Mouse (Mus musculus): Measurements from ENCODE around the gene Sumo2. TPM values are rescaled to one million over a fixed set of nuclear protein-coding genes. Genes with fewer than 3 reads are reported as not detected.
"Not testable (repeated sequence)": the region's sequence is repeated elsewhere in the genome, so short reads cannot be mapped to it uniquely, and the experiment has no call there.

Sumo2 gene
- total RNA-seq, 2 experiments from 2014 or later, result 361 to 374 TPM

DNA sequence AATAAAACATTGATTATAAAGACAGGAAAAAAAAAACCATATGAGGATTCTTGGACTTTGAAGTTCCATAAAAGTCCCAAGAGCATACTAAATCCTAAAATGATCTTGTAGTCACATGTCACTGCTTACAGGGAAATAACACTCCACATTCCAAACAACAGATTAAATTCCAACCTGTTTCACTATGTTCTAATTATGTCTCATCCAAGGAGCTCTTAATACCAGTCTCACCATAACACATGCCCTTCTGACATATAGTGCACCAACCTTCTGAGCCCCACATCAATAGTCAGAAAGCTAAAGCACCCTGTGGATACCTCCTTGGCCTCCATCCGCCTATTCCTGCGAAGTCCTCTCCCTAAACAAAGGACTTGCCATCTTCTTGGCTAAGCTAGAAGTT lies 15.9 kb downstream of the Sumo2 start:
- DNase-seq (ENCODE audit: low spot score in 2 of 2), result no peak

DNA sequence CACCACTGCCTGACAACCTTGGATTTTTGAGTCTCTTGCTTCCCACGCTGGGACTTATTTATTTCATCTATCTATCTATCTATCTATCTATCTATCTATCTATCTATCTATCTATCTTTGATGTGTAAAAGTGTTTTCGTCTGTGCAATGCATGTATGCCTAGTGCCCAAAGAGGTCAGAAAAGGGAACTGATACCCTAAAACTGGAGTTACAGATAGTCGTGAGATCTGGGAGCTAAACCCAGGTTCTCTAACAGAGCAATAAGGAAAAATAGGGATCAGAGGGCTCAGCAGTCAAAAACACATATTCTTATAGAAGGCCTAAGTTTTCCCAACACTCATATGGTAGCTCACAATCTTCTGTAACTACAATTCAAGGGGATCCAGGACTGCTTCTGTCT lies 16.5 kb downstream of the Sumo2 start:
- no peak for DNase-seq (ENCODE audit: low spot score in 2 of 2)

DNA sequence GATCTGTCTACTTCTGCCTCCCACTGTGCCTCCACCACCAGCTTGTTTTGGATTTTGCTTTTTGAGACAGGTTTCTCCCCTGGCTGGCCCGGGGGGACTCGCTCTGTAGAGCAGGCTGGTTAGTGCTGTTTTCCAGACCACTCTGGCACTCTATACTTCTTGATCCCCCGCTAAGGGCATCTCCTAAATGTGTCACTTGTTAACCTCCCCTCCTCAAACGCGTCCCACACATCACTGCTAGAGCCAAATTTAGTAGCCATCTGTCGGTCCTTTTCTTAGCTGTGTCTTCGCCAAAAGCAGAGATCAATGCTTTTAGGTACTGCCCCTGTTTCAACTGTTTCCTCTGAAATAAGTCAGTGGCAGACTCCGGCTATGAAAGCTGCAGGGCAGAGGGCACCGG lies 17.4 kb downstream of the Sumo2 start:
- DNase-seq (ENCODE audit: low spot score in 2 of 2), result no peak

DNA sequence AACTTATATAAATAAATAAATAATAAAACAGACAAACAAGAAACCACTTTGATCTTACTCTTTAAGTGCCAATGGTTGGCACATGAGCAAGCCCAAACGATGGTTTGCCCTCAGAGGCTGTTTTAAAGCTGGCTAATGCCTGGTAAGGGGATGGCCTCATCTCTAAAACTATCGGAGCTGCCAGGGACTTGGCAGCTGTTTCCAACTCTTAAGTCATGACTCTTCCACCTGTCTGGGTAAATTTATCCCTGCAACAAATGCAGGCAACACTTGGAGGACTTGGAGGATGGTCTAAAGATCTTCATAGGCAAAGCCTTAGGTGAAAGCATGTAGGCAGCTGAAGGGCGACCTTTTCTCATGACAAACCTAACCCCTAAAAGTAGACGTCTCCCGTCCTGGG lies 19.1 kb downstream of the Sumo2 start:
- no peak for DNase-seq (ENCODE audit: low spot score in 2 of 2)

DNA sequence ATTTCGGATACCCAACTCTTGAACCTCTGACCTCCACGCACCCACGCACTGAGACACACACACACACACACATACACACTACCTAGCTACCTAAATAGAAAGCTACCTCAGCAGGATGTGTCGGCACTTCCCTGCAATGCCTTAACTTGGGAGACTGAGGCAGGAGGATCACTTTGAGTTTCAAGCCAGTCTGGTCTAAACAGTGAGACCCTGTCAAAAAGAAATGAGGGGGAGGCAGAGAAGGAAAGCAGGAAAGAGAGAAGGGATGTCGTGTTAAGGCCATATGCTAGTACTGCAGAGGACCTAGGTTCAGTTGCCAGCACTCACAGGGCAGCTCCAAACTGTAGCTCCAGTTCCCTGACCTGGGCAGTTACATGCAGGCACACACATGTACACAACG lies 21.1 kb downstream of the Sumo2 start:
- no peak for DNase-seq (ENCODE audit: low spot score in 2 of 2)

DNA sequence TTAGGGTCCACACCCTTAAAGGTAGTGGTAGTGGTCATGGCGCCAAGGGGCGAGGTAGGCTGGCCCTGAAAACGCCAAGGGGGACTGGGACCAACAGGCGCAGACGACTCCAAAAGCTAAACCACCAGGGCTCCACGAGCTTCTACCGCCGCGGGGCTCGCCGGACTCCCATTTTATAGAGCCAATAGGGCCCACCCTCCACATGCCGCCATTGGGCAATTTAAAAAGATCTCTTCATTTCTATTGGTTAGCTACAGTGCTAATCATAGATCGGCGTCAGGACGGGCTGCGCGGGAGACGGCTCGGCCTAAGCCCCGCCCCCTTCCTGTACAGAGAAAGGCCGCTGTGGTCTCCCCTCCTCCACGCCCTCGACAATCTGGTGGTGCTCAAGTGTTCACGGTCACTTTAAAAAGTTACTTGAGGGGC lies 21.8 kb downstream of the Sumo2 start, which contains the start of gene Jpt1:
TSS of gene Jpt1 (minus strand) at position 150 of the 426 bp plus-strand sequence.
- DNase-seq (ENCODE audit: low spot score in 2 of 2), result peak; percentile 86 to 92

DNA sequence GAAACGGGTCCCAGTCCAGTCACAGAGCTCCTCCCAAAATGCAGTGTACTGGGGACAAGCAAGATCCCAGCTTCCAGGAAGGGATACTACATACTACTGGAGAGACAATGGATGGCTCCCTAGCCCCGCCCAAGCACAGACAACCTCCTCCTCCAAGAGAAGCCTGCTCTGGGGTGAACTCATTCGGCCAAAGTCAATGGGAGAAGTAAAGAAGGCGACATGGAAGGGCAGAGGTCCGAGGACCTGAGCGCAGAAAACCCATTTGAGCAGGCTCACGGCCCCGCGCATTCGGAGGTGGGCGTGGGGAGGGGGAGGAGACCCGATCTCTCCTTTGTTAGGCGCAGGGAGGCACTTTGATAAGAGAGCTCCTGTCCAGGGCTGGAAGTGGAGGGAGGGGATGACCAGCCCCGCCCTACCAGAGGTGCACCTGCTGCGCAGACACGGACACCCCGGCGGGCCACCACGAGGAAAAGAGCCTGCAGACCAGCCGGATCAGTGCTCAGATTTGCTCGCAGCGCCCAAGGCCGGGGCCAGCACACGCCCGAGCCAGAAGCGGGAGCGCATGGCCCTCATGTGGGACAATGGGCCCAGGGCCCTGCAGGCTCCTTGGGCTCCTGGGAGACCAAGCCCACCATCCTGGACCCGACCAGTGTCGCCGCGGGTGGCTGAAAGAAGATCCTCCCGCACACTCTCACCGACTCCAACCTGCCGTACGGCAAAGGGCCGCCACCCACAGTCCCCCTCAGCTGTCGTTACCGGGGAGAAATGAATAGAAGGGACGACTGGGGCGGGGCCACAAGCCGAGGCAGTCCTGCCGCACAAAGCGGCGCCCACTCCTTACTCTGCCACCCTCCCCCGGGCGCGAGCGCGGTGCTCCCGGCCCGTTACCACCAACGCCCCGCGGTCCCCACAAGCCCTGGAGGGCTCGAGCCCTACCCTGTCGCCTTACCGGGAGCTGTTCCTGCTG lies 22.5 kb downstream of the Sumo2 start:
- DNase-seq (ENCODE audit: low spot score in 2 of 2), result peak in 1 of 2 experiments; percentile 14

DNA sequence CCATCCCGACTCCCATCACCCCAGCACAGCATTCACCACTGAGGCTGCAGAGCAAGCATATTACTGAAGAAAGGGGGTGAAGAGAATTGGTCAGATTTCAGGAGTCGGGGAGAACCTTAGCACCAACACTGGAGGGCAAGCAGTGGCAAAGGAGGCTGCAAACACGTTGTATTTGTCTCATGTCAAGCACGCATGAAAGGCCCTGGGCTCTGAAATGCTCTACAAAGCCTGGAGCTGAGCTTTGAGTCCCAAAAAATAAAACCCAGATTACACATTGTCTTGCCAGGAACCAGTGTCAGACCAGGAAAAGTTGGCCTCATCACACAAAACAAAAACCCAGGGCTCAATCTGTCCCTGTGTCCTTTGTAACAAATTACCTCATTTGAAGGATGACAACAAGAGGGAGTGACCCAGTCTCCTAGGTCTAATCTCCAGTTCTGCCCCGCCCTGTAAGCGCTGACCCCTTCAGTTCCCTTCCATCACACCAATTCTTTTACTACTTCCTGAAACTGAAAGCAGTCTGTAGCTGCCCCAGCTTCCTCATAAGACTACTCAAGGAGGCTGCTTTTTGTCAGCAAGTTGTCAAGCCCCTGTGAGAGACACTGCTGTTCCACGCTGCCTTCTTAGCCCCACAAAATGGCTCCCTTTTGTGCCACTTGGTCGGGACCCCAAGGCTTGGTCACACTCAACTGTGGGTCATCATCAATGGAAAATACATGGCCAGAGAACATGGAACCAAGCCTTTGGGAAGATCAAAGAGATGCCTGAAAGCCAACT lies 23.5 kb downstream of the Sumo2 start:
- no peak for DNase-seq (ENCODE audit: low spot score in 2 of 2)

DNA sequence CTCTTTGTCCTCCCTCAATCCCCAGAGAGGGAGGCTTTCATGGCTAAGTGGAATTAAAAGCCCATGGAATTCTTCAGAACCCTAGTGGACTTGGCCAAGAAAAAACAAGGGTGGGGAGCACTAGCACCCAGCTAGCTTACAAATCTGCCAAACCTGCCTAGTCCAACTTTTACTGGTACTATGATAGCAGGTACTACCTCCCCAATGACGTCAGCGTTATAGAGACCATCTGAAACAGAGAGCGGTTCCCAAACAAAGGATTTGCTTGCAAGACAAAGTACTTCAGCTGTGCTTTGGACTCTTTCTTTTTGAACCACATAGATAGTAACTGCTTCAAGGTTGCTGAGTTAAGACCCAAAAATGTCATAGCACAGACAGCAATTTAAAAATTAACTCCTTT lies 24.1 kb downstream of the Sumo2 start:
- DNase-seq (ENCODE audit: low spot score in 2 of 2), result no peak

DNA sequence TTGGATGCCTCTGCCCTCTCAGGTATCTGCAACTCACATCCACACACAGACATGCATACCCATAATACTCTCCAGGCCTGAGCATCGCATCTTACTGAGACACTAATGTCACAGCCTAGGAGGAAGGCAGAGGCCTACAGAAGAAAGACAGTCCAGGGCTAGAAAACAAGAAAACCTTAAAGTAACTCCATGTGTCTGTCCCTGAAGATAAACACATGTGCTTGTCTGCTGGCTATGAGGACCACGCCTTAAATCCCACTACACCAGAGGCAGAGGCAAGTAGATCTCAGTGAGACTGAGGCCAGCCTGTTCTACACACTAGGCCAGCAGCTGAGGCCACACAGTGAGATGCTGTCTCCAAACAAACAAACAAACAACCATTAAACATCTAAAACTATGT lies 25.0 kb downstream of the Sumo2 start:
- DNase-seq (ENCODE audit: low spot score in 2 of 2), result no peak

DNA sequence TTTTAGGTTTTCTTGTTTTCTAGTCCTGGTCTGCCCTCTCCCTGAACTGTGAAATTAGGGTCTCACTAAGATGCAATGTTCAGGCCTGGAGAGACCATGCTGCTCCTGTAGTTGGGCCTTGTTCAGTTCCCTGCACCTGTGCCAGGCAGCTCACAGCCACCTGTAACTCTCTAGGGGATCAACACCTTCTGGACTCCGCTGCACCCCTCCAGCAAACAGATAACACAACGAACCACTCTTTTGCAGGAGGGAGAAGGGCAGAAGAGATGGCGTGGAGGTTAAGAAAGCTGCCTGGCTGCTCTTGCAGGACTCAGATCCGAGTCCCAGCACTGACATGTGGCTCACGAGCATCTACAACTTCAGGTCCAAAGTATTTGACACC lies 25.6 kb downstream of the Sumo2 start:
- no peak for DNase-seq (ENCODE audit: low spot score in 2 of 2)

DNA sequence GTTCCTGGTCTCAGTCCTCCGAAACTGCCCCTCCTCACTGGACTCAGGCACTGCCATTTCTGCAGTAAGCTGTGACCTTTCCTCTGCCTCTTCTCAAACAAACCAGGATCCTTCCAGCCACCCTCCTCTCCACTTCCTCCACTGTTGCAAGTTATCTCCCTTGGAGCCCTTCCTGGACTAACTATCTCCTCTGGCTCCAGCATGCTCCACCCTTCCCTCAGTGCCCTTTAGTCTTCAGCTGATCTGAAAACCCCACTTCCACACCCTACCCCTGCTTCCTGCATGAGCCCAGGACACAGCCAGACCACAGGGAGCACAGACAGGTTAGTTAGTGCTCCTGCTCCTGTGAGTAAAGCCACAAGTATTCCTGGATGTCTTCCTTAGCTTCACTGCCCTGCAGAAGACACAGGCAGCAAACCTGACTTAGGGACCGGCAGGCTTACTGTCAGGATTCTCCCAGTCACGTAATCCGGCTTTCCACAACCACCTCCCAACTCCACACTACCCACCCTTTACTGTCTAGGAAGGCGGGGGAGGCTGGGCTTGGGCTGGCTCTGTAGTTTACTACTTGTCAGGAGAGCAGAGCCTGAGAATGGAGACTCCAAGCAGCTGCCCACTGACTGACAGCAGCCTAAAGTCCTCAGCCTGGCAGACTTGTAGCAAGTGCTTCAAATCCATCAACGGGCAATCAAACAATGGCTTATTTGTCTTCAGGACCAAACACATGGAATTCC lies 26.1 kb downstream of the Sumo2 start:
- DNase-seq (ENCODE audit: low spot score in 2 of 2), result no peak

DNA sequence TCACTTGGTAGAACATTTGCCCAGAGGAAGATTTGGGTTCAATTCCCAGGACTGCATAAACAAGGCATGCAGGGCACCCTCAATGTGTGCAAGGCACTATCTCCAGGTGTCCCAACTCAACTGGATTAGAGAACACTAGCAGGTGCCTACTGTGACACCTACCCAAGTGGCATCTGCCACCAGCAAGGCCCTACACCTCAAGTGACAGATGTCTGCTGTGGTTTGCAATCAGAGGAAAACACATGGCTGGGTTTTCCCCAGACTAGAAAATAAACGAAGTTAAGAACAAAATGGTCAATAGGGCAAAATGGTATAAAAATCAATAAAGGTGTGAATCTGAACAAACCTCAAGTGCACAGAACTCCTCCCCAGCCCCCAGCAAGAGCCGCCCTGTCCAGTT lies 28.0 kb downstream of the Sumo2 start:
- no peak for DNase-seq (ENCODE audit: low spot score in 2 of 2)

DNA sequence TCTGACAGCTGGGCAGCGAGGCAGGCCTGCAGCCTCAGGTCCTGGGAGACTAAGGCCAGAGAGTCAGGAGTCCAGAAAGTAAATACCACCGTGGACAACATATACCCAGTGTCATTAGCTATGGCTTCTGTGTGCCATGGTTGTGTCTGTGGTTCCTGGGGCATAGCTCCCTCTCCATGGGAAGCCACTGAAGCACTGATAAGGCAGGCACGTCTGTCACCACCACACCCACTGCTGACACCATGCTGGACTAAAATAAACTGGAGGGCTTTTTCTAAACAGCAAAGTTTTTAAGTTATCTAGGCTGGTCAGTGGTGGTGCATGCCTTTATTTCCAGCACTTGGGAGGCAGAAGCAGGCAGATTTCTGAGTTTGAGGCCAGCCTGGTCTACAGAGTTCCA lies 29.5 kb downstream of the Sumo2 start:
- no peak for DNase-seq (ENCODE audit: low spot score in 2 of 2)

DNA sequence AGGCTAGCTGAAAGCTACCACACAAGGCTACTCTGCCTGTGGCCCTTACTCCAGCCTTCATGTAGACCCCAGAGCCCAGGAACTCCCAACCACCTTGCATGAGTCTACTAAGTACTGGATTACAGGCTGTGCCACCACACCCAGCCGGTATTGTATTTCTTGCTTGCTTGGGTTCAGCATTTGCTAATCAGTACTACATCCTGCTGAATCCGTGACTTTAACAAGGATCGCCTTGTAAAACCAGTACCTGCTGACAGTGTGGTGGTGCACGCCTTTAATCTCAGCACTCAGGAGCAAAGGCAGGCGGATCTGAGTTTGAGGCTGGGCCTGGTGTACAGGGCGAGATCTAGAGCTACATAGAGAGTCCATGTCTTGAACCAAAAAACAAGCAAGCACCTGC lies 33.4 kb downstream of the Sumo2 start:
- DNase-seq (ENCODE audit: low spot score in 2 of 2), result no peak

DNA sequence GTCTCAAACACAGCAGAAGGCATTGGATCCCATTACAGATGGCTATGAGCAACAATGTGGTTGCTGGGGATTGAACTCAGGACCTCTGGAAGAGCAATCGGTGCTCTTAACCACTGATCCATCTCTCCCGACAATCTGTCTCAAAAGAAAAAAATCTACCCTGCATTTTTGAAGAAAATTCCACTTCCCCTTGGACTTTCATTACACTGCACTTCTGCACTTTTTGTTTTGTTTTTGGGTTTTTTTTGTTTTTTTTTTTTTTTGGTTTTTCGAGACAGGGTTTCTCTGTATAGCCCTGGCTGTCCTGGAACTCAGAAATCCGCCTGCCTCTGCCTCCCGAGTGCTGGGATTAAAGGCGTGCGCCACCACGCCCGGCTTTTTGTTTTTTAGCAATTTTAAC lies 39.5 kb downstream of the Sumo2 start:
- DNase-seq (ENCODE audit: low spot score in 2 of 2), result not testable (repeated sequence)

DNA sequence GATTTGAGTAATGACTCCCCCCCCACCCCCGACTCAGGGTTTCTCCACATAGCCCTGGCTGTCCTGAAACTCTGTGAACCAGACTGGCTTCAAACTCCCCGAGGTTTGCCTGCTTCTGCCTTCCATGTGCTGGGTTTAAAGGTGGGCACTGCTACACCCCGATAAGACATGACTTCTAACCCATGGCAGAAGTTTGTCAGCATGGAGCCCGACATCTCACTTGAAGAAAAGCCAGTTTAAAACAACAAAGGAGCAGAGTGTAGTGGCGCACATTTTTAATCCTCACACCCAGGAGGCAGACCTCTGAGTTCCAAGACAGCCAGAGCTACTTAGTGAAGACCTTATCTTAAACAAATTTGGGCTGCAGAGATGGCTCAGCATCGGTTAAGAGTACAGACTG lies 43.7 kb downstream of the Sumo2 start:
- DNase-seq (ENCODE audit: low spot score in 2 of 2), result no peak

DNA sequence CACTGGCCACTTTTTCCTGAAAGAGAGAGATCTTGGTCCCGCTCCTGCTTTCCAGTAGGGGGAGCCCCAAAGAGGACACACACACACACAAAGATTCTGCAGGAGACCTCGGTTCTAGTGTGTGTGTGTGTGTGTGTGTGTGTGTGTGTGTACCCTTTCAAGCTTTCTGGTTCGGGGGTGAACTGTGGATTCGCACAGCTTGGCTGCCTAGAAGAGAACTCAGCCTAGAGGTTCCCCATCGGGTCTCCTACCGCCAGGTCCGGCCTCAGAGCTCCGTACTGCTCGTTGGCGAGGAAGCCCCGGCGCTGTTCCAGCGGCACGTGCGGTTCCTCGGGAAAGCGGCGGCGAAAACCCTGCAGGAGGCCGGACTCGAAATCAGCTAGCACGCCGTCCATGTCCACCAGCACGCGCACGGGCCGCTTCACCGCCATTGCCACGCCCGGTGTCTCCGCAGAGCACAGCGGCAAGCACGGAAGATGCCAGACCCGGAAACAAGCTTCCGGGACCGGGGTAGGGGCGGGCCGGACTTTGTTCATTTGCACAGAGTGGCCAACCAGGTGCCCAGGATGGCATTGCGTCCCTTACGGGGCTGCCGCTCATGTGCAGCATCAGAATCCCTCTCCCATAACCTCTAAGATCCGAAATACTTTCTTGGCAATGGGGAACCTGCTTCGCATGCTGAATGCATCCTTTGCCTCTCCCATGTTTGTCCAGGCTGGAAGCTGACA lies 44.6 kb downstream of the Sumo2 start, which contains the start of gene Nt5c:
TSS of gene Nt5c (minus strand) at position 507 of the 728 bp plus-strand sequence.
- peak; percentile 53 to 66 for DNase-seq (ENCODE audit: low spot score in 2 of 2)

DNA sequence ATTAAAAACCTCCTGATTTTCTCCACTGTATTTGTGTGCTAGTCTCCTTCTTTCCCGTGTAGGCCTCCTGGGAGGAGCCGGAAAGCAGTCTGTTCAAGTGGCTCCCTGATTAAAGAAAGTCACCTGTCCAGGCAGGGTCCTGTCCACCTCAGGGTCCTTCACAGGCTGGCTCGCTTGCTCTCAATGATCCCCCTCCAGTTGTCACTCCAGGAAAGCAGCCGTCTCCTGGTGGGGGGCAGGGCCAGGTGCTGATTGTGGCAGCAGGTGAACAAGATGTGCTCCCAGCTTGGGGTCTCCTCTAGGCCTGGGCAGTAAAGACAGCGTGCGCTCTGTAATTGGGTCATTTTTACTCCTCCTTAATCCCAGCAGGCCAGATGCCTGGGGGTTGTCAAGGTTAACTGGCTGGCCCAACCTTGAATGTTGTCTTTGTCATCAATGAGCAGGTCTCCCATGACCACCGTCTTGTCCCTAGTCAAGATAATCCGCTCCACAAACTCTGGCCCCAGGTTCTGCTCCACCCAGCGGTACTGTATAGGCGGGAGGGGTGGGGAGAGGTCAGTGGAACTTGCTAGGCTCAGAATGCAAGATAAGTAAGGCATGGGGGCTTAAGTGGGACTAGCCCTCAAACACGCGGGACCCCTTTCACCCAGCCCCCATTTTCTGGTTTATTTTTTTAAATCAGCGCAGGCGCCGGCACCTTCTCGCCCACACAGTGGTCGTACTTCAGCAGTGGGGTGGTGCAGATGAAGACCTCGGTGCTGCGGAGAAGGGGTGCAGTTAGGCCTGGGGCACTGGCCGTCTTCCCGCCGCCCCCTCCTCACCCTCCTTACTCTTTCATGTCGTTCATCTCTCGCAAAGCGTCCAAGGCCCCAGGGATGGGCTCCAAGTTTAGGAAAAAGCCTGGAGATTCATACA lies 45.4 kb downstream of the Sumo2 start:
- DNase-seq (ENCODE audit: low spot score in 2 of 2), result no peak

All from adrenal gland, postnatal 4 days (tissue).